Mouse (Mus musculus): ENCODE measurements around the gene Gm49388. TPM values are rescaled to one million over a fixed set of nuclear protein-coding genes. Genes with fewer than 3 reads are reported as not detected.

Gm49388 gene
- polyA plus RNA-seq, 1 experiment from 2014 or later = not detected

- no peaks in the 10 kb centered on the region for H3K27me3 ChIP-seq (ENCODE audit: control insufficient read depth, insufficient read depth, low read depth, low read length)
- 90% methylated on average over 1 of the region's 1 CpGs for WGBS
- peaks cover 35% of the 10 kb centered on the region for H3K36me3 ChIP-seq (ENCODE audit: control insufficient read depth, insufficient read depth, low read length)
- no peak overlapping the region for H3K27ac ChIP-seq (ENCODE audit: low read length)
- ATAC-seq = no peak
- no peak overlapping the region for H3K4me3 ChIP-seq (ENCODE audit: low read depth, low read length)
- no peak overlapping the region for H3K9ac ChIP-seq (ENCODE audit: low read depth, low read length)
- H3K4me1 ChIP-seq (ENCODE audit: control insufficient read depth, insufficient read depth, low read length) = no peaks in the 10 kb centered on the region
- H3K4me2 ChIP-seq (ENCODE audit: low read length) = no peak overlapping the region
- H3K9me3 ChIP-seq (replicated peaks; ENCODE audit: control insufficient read depth, low read length, poor library complexity, severe bottlenecking) = no peaks in the 10 kb centered on the region
Observed at GRCm38 (mm10) chr7:127809846-127810245, 24.4 kb downstream of the Gm49388 start.

- Histone ChIP-seq H3K4me3 (ENCODE audit: low read depth, low read length) (no peak overlapping the region), H3K27ac (ENCODE audit: low read length) (no peak overlapping the region), H3K36me3 (ENCODE audit: control insufficient read depth, insufficient read depth, low read length) (peaks cover 31% of the 10 kb centered on the region), H3K4me2 (ENCODE audit: low read length) (no peak overlapping the region), H3K9me3 (replicated peaks; ENCODE audit: control insufficient read depth, low read length, poor library complexity, severe bottlenecking) (no peaks in the 10 kb centered on the region), H3K9ac (ENCODE audit: low read depth, low read length) (no peak overlapping the region), H3K27me3 (ENCODE audit: control insufficient read depth, insufficient read depth, low read depth, low read length) (no peaks in the 10 kb centered on the region), H3K4me1 (ENCODE audit: control insufficient read depth, insufficient read depth, low read length) (no peaks in the 10 kb centered on the region)
- no peak for ATAC-seq
- 82% methylated on average over 10 of the region's 10 CpGs for WGBS
Observed at GRCm38 (mm10) chr7:127810650-127811049, 25.2 kb downstream of the Gm49388 start.

- peaks cover 29% of the 10 kb centered on the region for H3K36me3 ChIP-seq (ENCODE audit: control insufficient read depth, insufficient read depth, low read length)
- H3K27ac ChIP-seq (ENCODE audit: low read length) = no peak overlapping the region
- H3K9me3 ChIP-seq (replicated peaks; ENCODE audit: control insufficient read depth, low read length, poor library complexity, severe bottlenecking) = no peaks in the 10 kb centered on the region
- no peak overlapping the region for H3K4me2 ChIP-seq (ENCODE audit: low read length)
- ATAC-seq = no peak
- H3K4me3 ChIP-seq (ENCODE audit: low read depth, low read length) = no peak overlapping the region
- no peaks in the 10 kb centered on the region for H3K27me3 ChIP-seq (ENCODE audit: control insufficient read depth, insufficient read depth, low read depth, low read length)
- WGBS = 86% methylated on average over 4 of the region's 4 CpGs
- H3K4me1 ChIP-seq (ENCODE audit: control insufficient read depth, insufficient read depth, low read length) = no peaks in the 10 kb centered on the region
- no peak overlapping the region for H3K9ac ChIP-seq (ENCODE audit: low read depth, low read length)
Observed at GRCm38 (mm10) chr7:127811240-127811639, 25.8 kb downstream of the Gm49388 start.

- WGBS = 82% methylated on average over 3 of the region's 3 CpGs
- H3K9me3 ChIP-seq (replicated peaks; ENCODE audit: control insufficient read depth, low read length, poor library complexity, severe bottlenecking) = no peaks in the 10 kb centered on the region
- no peak overlapping the region for H3K9ac ChIP-seq (ENCODE audit: low read depth, low read length)
- H3K27me3 ChIP-seq (ENCODE audit: control insufficient read depth, insufficient read depth, low read depth, low read length) = no peaks in the 10 kb centered on the region
- no peak overlapping the region for H3K27ac ChIP-seq (ENCODE audit: low read length)
- no peak overlapping the region for H3K4me2 ChIP-seq (ENCODE audit: low read length)
- no peaks in the 10 kb centered on the region for H3K4me1 ChIP-seq (ENCODE audit: control insufficient read depth, insufficient read depth, low read length)
- H3K4me3 ChIP-seq (ENCODE audit: low read depth, low read length) = no peak overlapping the region
- no peak for ATAC-seq
- peaks cover 29% of the 10 kb centered on the region for H3K36me3 ChIP-seq (ENCODE audit: control insufficient read depth, insufficient read depth, low read length)
Observed at GRCm38 (mm10) chr7:127812292-127812691, 26.9 kb downstream of the Gm49388 start.

GRCm38 (mm10) chr7:127813821-127814220 is 28.4 kb downstream of the Gm49388 start:
- no peak overlapping the region; the same call in 1 of the 2 replicates for H3K27ac ChIP-seq (ENCODE audit: low read length)
- peaks cover 29% of the 10 kb centered on the region for H3K36me3 ChIP-seq (ENCODE audit: control insufficient read depth, insufficient read depth, low read length)

GRCm38 (mm10) chr7:127814241-127814921 is 29.0 kb downstream of the Gm49388 start:
- ATAC-seq = no peak
- no peak overlapping the region for H3K4me3 ChIP-seq (ENCODE audit: low read depth, low read length)
- WGBS = 90% methylated on average over 19 of the region's 19 CpGs
- H3K36me3 ChIP-seq (ENCODE audit: control insufficient read depth, insufficient read depth, low read length) = peaks cover 29% of the 10 kb centered on the region
- H3K4me2 ChIP-seq (ENCODE audit: low read length) = no peak overlapping the region
- H3K4me1 ChIP-seq (ENCODE audit: control insufficient read depth, insufficient read depth, low read length) = no peaks in the 10 kb centered on the region
- no peaks in the 10 kb centered on the region for H3K9me3 ChIP-seq (replicated peaks; ENCODE audit: control insufficient read depth, low read length, poor library complexity, severe bottlenecking)
- H3K9ac ChIP-seq (ENCODE audit: low read depth, low read length) = no peak overlapping the region
- no peak overlapping the region; the same call in 1 of the 2 replicates for H3K27ac ChIP-seq (ENCODE audit: low read length)
- no peaks in the 10 kb centered on the region for H3K27me3 ChIP-seq (ENCODE audit: control insufficient read depth, insufficient read depth, low read depth, low read length)

More at GRCm38 (mm10) chr7:127813821-127814220, 28.4 kb downstream of the Gm49388 start:
- Histone ChIP-seq H3K9ac (ENCODE audit: low read depth, low read length) (no peak overlapping the region), H3K4me2 (ENCODE audit: low read length) (no peak overlapping the region), H3K4me1 (ENCODE audit: control insufficient read depth, insufficient read depth, low read length) (no peaks in the 10 kb centered on the region), H3K27me3 (ENCODE audit: control insufficient read depth, insufficient read depth, low read depth, low read length) (no peaks in the 10 kb centered on the region), H3K4me3 (ENCODE audit: low read depth, low read length) (no peak overlapping the region), H3K9me3 (replicated peaks; ENCODE audit: control insufficient read depth, low read length, poor library complexity, severe bottlenecking) (no peaks in the 10 kb centered on the region)
- no peak for ATAC-seq
- 88% methylated on average over 4 of the region's 4 CpGs for WGBS

- Histone ChIP-seq H3K4me1 (ENCODE audit: control insufficient read depth, insufficient read depth, low read length) (no peaks in the 10 kb centered on the region), H3K4me3 (ENCODE audit: low read depth, low read length) (no peak overlapping the region), H3K9ac (ENCODE audit: low read depth, low read length) (no peak overlapping the region), H3K36me3 (ENCODE audit: control insufficient read depth, insufficient read depth, low read length) (peaks cover 23% of the 10 kb centered on the region), H3K27me3 (ENCODE audit: control insufficient read depth, insufficient read depth, low read depth, low read length) (no peaks in the 10 kb centered on the region), H3K9me3 (replicated peaks; ENCODE audit: control insufficient read depth, low read length, poor library complexity, severe bottlenecking) (no peaks in the 10 kb centered on the region), H3K27ac (ENCODE audit: low read length) (no peak overlapping the region), H3K4me2 (ENCODE audit: low read length) (no peak overlapping the region)
- WGBS = 96% methylated on average over 15 of the region's 15 CpGs
- ATAC-seq = no peak
Observed at GRCm38 (mm10) chr7:127815116-127815665, 29.8 kb downstream of the Gm49388 start.

- H3K4me1 ChIP-seq (ENCODE audit: control insufficient read depth, insufficient read depth, low read length) = peaks cover 2% of the 10 kb centered on the region; the same call in 1 of the 2 replicates
- H3K36me3 ChIP-seq (ENCODE audit: control insufficient read depth, insufficient read depth, low read length) = peaks cover 15% of the 10 kb centered on the region
- no peak for ATAC-seq
- no peak overlapping the region for H3K4me3 ChIP-seq (ENCODE audit: low read depth, low read length)
- H3K4me2 ChIP-seq (ENCODE audit: low read length) = no peak overlapping the region
- no peaks in the 10 kb centered on the region for H3K9me3 ChIP-seq (replicated peaks; ENCODE audit: control insufficient read depth, low read length, poor library complexity, severe bottlenecking)
- WGBS = 72% methylated on average over 15 of the region's 15 CpGs
- H3K27ac ChIP-seq (ENCODE audit: low read length) = no peak overlapping the region
- no peaks in the 10 kb centered on the region for H3K27me3 ChIP-seq (ENCODE audit: control insufficient read depth, insufficient read depth, low read depth, low read length)
- H3K9ac ChIP-seq (ENCODE audit: low read depth, low read length) = no peak overlapping the region
Observed at GRCm38 (mm10) chr7:127815954-127816821, 30.8 kb downstream of the Gm49388 start.

GRCm38 (mm10) chr7:127817053-127817452 is 31.6 kb downstream of the Gm49388 start:
- no peak overlapping the region for H3K27ac ChIP-seq (ENCODE audit: low read length)
- no peak overlapping the region for H3K4me2 ChIP-seq (ENCODE audit: low read length)
- H3K9me3 ChIP-seq (replicated peaks; ENCODE audit: control insufficient read depth, low read length, poor library complexity, severe bottlenecking) = no peaks in the 10 kb centered on the region
- H3K9ac ChIP-seq (ENCODE audit: low read depth, low read length) = no peak overlapping the region
- H3K27me3 ChIP-seq (ENCODE audit: control insufficient read depth, insufficient read depth, low read depth, low read length) = no peaks in the 10 kb centered on the region
- H3K4me3 ChIP-seq (ENCODE audit: low read depth, low read length) = no peak overlapping the region
- H3K36me3 ChIP-seq (ENCODE audit: control insufficient read depth, insufficient read depth, low read length) = peaks cover 14% of the 10 kb centered on the region
- 86% methylated on average over 7 of the region's 7 CpGs for WGBS
- no peak for ATAC-seq
- H3K4me1 ChIP-seq (ENCODE audit: control insufficient read depth, insufficient read depth, low read length) = peaks cover 8% of the 10 kb centered on the region
